Mouse (Mus musculus): ENCODE measurements around the gene Nyap2. TPM values are rescaled to one million over a fixed set of nuclear protein-coding genes. Genes with fewer than 3 reads are reported as not detected.
A peak's percentile ranks its signal among the peaks of the same experiment; 100 is the strongest.
"Not testable (repeated sequence)": the region's sequence is repeated elsewhere in the genome, so short reads cannot be mapped to it uniquely, and the experiment has no call there.

The Nyap2 gene
- total RNA-seq, 2 experiments from 2014 or later, result not detected

- DNase-seq, result no peak
Observed at GRCm38 (mm10) chr1:81180686-81181085, 103.9 kb downstream of the Nyap2 start.

DNA sequence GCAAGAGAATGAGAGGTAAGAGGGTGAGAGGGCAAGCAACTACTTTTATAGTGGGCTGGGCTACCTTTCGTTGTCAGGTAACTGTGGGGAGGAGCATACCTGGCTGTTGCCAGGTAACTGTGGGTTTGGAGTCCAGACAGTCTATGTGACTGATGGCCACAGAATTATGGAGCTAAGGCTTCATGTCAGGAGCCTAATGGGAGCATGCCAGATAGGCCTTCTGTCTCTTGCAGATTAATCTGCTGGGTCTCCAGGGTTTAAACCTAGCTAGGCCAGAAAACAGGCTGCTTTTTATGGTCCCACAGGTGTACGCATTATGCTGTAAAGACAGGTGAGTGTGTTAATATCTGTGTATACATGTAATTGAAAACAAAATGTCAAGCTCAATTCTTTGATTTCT lies 132.8 kb downstream of the Nyap2 start:
- no peak for DNase-seq

GRCm38 (mm10) chr1:81211491-81211890 lies 134.7 kb downstream of the Nyap2 start:
- no peak for DNase-seq

GRCm38 (mm10) chr1:81219790-81220189 lies 143.0 kb downstream of the Nyap2 start:
- no peak for DNase-seq

DNA sequence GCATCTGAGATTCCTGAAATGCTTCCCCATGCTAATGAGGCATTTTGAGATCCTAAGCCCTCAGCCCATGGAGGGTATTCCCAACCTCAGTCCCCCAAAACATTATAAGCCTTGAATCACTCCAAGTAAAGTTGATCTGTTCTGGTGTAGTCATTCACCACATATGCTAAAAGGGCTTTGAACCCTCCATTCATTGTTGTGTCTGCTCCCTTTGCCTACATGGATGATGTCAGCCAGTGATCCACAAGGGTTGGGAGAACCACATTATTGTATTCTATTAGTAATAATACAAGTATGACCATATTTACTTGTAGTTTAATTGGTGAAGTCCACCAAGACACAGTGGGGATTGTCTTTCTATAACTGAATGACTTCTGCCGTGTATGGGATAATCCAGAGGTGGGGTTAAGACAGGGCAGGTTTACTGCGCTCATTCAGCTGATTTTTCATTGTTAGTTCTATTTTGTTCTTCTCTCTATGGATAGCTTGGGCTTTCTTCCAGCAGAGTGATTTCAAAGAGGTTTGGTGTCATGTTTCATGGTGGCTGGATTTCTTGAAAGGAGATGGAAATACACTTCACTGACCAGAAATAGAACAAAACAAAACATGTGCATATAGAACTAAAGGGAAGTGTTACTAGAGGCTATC lies 155.1 kb downstream of the Nyap2 start:
- no peak for DNase-seq

DNA sequence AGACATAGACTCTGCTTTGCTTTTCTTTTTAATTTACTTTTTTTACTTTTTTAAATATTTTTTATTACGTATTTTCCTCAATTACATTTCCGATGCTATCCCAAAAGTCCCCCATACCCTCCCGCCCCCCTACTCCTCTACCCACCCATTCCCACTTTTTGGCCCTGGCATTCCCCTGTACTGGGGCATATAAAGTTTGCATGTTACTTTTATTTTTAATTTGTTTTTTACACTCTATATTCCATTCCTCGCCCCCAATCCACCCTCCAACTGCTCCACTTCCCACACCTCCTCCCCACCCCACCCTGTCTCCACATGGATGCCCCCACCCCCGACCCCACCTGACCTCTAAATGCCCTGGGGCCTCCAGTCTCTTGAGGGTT lies 155.6 kb downstream of the Nyap2 start:
- DNase-seq, result not testable (repeated sequence)

DNA sequence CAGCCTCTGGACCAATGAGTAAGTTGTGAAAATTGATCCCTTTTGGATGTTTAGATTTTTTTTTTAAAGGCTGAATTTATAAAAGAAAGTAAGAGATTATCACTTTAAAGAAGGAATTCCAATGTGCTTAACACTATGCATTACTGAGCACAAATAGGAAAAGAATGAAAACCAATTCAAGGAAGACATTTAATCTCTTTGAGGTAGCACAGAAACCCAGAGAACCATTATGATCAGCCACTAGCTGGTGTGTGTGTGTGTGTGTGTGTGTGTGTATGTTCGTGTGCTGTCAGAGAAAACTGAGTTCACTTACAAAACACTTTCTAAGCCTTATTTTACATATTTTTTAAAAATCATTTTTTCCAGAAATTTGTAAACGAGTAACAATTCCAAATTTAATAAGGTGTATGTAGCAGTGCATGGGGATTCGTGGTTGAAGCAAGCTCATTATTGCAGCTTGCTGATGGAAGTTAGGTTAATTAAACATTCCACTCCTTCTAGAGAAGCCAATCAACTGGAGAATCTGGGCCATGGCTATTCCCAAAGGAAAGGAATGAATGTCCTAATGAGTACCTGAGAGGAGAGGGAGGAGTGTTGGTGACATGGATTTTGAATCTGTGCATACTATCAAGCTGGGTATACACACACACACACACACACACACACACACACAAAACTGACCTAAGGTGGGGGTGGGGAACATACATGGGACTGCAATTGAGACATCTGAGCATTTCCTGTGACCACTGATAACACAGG lies 171.9 kb downstream of the Nyap2 start:
- DNase-seq, result no peak

GRCm38 (mm10) chr1:81250068-81250467 lies 173.3 kb downstream of the Nyap2 start:
- no peak for DNase-seq

GRCm38 (mm10) chr1:81266441-81266840 lies 189.7 kb downstream of the Nyap2 start:
- no peak for DNase-seq

GRCm38 (mm10) chr1:81280978-81281377 lies 204.2 kb downstream of the Nyap2 start:
- no peak for DNase-seq

- no peak for DNase-seq
Observed at GRCm38 (mm10) chr1:81285633-81286032, 208.9 kb downstream of the Nyap2 start.

DNA sequence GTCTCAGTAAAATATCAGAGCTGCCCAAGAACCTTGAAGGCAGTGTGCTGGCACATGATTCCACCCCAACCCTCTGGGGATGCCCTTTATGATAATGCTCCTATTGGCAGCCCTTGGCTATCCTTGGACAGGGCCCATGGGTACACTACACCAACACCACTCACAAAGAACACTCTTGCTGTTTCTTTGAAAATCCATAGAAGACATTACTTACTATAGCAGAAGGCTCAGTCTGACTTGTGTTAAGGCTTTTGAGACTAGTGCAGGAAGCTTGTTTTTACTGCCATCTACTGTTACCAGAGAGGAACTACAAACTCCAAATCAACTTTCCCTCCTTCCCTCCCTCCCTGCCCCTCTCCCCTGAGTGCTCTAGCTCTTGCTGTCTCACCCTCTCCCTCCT lies 210.3 kb downstream of the Nyap2 start:
- DNase-seq, result no peak

GRCm38 (mm10) chr1:81300735-81301134 lies 224.0 kb downstream of the Nyap2 start:
- no peak for DNase-seq

GRCm38 (mm10) chr1:81301661-81302060 lies 224.9 kb downstream of the Nyap2 start:
- DNase-seq, result no peak

GRCm38 (mm10) chr1:81303389-81303788 lies 226.6 kb downstream of the Nyap2 start:
- no peak for DNase-seq

DNA sequence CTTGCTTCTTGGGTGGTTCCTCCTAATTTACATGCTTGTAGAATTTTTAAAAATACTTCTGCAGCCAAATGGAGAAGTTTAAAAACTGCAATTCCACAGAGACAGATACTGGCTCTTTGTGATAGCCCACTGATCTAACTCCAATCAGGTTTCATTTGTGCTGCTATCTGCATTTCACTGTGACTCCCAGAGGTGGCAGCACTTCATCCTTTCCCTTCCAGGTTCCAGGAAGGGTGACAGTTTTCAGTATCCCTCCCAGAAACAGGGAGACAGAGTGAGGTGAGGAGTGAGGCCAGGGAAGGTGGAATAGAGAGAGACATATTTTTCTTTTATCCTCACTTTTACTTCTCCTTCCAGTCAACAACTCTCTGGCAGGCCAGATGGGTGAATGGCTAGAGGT lies 230.7 kb downstream of the Nyap2 start:
- no peak for DNase-seq

- no peak for DNase-seq
Observed at GRCm38 (mm10) chr1:81307934-81308333, 231.2 kb downstream of the Nyap2 start.

GRCm38 (mm10) chr1:81310087-81310626 lies 233.4 kb downstream of the Nyap2 start:
- DNase-seq, result peak; percentile 19

DNA sequence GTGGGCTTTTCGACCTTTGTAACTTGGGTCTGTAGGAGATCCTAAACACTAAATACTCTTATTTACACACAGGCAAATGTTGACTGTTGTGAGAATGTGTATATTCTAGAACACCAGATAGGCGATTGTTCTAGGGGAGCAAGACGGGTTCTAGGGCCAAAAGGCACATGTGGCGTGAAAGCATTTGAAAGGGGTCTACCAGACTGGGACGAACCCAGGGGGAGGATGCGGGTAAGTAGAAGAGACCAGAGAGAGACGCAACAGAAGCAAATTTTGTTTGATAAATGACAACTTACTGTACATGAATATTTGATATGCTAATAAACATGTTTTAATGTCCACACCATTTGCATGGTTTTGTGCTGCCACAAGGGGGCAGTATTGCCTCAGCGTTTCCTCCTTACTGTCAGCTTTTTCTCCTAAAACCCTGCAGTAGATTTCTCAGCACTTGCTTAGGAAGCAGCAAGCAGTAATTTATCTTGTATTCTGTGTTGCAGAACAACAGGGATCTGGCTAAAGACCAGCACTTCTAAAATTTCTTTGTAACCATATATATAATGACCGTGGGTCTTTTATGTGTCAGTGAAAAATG lies 239.7 kb downstream of the Nyap2 start:
- peak; percentile 39 for DNase-seq

DNA sequence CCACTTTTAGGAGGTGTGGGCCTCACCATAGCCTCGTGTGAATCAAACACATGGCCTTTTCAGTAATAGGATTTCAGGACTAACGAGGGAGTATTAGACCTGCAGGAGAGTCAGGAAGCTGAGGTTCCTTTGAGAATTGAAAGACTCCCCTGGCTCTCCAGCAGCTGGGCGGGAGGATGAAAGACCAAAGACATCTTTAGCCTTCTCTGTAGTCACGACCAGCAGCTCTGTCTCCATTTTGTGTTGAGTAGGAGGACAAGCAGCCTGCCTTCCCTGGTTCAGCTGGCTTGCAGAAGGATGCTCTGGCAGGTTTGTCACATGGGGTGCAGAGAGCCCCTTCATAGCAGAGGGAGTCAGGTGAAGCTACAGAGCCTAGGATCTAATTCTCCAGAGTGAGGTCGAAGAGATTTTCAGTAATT lies 240.3 kb downstream of the Nyap2 start:
- no peak for DNase-seq

DNA sequence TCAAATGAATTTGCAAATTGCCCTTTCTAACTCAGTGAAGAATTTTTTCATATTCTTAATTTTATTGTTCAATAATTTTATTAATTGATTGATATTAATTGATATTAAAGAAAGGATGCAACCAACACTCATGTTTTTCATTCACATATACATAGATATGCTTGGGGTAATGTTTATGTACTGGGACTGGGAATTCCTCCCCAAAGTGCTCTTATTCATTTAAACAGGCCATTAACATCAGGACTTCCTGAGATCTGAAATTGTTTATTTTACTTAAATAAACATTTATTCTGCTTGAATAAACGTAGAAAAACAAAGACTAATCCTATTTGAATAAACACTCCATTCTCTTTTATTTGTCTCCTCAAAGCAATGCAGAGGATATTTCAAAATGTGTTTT lies 311.0 kb downstream of the Nyap2 start:
- no peak for DNase-seq
